Mouse (Mus musculus) hindbrain, postnatal 0 days (tissue): ENCODE results near the gene Kansl3. TPM values are rescaled to one million over a fixed set of nuclear protein-coding genes. Genes with fewer than 3 reads are reported as not detected.
A peak's percentile ranks its signal among the peaks of the same experiment; 100 is the strongest.

ENCODE experiments used
- ATAC-seq: fragments of 200-750 bp; cut with Nextera tagmentation; 2 replicates; pipeline ENCODE4 v1.8.0; 2017; ENCODE audit warnings: mild to moderate bottlenecking, moderate TSS enrichment, moderate library complexity
- DNase-seq: peaks from one replicate; pipeline ENCODE4 v3.0.0-alpha.2; 2015; ENCODE audit warnings: low spot score
- H3K27ac ChIP-seq: fragments of 300-500 bp; sonication (generic); 2 replicates; pipeline ENCODE4 v1.5.1; 2014; ENCODE audit warnings: mild to moderate bottlenecking
- H3K27me3 ChIP-seq: fragments of 300-500 bp; sonication (generic); 2 replicates; pipeline ENCODE4 v1.6.1; 2014; ENCODE audit warnings: low read length, mixed read lengths; ENCODE audit not compliant: insufficient read depth
- H3K36me3 ChIP-seq: fragments of 300-500 bp; sonication (generic); 2 replicates; pipeline ENCODE4 v1.6.1; 2014; ENCODE audit warnings: low read length, mixed read lengths; ENCODE audit not compliant: insufficient read depth
- H3K4me1 ChIP-seq: fragments of 300-500 bp; sonication (generic); 2 replicates; pipeline ENCODE4 v1.6.1; 2014; ENCODE audit warnings: antibody characterized with exemption, low read length, mixed read lengths; ENCODE audit not compliant: insufficient read depth
- H3K4me2 ChIP-seq: fragments of 300-500 bp; sonication (generic); 2 replicates; pipeline ENCODE4 v1.6.1; 2014; ENCODE audit warnings: low read depth, mild to moderate bottlenecking, low read length, moderate library complexity, mixed read lengths
- H3K4me3 ChIP-seq: fragments of 300-500 bp; sonication (generic); 2 replicates; pipeline ENCODE4 v1.5.1; 2014; ENCODE audit warnings: low read length
- H3K9ac ChIP-seq: fragments of 300-500 bp; sonication (generic); replicated peaks from 2 replicates; pipeline ENCODE4 v1.6.1; 2014; ENCODE audit warnings: mild to moderate bottlenecking, low read length, moderate library complexity, mixed read lengths
- H3K9me3 ChIP-seq: fragments of 300-500 bp; sonication (generic); 2 replicates; pipeline ENCODE4 v1.6.1; 2016; ENCODE audit warnings: low read length, mixed read lengths
- CTCF ChIP-seq: IDR thresholded peaks from 2 replicates; pipeline ENCODE4 v1.5.1; 2016; ENCODE audit warnings: antibody characterized with exemption, control low read depth, low read depth
- WGBS: fragments of 180-500 bp; shearing (Covaris S2); extraction: QIAGEN DNeasy Blood & Tissue Kit; methylation state at CpG from one replicate; pipeline ENCODE4 v1.1.7; 2014; 5-methylcytosine and 5-hydroxymethylcytosine counted together
- polyA plus RNA-seq: library from polyadenylated mRNA; unstranded; fragments of >200 nt; fragmentation: Nextera tagmentation; extraction: Ambion mirVana; gene quantifications from 2 replicates; pipeline ENCODE4 v1.2.1, GENCODE M21; 2015
- total RNA-seq: library from RNA; depleted of rRNA; stranded (reverse); fragments of >200 nt; gene quantifications from 2 replicates; pipeline ENCODE4 v1.2.3, GENCODE M21; 2014

The Kansl3 gene
- total and polyA plus RNA-seq, 2 experiments from 2014 or later = 31.5 to 60.4 TPM

DNA sequence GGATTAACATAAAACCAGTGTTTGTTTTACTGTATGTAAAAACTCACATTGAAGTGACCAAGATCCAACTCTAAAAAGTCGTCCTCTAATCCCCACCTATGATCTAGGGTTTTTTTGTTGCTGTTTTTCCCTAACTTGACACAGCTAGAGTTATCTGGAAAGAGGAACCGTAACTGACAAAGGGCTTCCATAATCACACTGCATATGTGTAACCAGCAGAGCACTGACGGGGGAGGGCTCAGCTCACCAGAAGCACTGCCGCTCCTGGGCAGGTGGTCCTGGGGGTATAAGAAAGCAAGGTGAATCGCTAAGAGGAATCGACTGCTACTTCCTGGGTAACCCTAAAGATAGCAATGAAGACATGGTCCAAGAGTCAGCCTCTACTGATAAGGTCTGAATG lies 26.4 kb downstream of the Kansl3 start:
- Histone ChIP-seq H3K9me3 (no peaks in the 10 kb centered on the region), H3K27ac (no peak overlapping the region), H3K27me3 (no peaks in the 10 kb centered on the region), H3K4me3 (no peak overlapping the region), H3K9ac (no peak overlapping the region), H3K36me3 (peaks cover 73% of the 10 kb centered on the region), H3K4me1 (no peaks in the 10 kb centered on the region), H3K4me2 (no peak overlapping the region)
- WGBS = 93% methylated on average over 6 of the region's 6 CpGs
- ATAC-seq (no peak), DNase-seq (no peak)
- TF ChIP-seq CTCF = no peak

DNA sequence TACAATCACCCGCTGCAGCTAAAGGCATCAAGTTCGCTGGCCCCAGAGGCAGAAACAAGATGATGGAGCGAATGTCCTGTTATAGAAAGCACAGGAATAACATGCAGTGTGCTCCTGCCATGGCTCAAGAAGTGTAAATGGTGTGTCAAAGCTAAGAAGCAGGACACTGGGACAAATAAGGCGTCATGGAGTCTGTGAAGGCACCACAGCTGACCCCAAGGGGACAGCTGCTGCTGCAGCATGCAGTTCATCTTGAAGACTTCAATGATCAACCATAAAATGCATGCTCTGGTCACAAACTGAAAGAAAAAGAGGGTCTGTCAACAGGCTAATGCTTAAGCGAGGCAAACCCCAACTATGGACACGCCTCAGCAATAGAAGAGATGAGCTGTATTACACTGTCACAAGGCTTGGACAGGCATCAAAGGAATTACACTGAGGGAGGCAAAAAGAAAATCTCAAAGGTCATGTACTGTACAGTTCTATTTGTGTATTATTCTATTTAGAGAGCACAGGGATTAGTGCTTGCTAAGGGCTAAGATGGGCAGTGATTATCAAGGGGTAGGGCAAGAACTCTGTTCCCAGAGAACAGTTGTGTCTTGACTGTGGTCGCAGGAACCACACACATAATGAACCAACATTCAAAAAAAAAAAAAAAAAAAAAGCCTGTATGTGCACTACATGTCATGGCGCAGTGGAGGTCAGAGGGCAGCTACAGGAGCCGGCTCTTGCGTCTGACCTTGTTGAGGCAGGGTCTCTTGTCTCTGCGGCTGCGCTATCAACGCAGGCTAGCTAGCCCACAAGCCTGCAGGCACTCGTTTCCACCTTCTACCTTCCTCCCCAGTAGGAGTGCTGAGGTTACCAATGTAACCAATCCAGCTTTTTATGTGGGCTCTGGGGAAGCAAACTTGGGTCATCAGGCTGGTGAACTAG lies 35.8 kb downstream of the Kansl3 start:
- no peak overlapping the region for H3K4me2 ChIP-seq
- no peaks in the 10 kb centered on the region for H3K9me3 ChIP-seq
- WGBS = 83% methylated on average over 14 of the region's 14 CpGs
- no peak overlapping the region for H3K4me3 ChIP-seq
- no peak for TF ChIP-seq CTCF
- DNase-seq = no peak
- H3K9ac ChIP-seq = no peak overlapping the region
- ATAC-seq = 0 out of 2 replicates have a peak, but pooled peaks have one; percentile 5
- no peaks in the 10 kb centered on the region for H3K27me3 ChIP-seq
- H3K4me1 ChIP-seq = no peaks in the 10 kb centered on the region
- no peak overlapping the region for H3K27ac ChIP-seq
- peaks cover 29% of the 10 kb centered on the region for H3K36me3 ChIP-seq

- no peak overlapping the region for H3K4me3 ChIP-seq
- no peaks in the 10 kb centered on the region for H3K9me3 ChIP-seq
- no peaks in the 10 kb centered on the region for H3K27me3 ChIP-seq
- no peak overlapping the region for H3K9ac ChIP-seq
- H3K4me1 ChIP-seq = no peaks in the 10 kb centered on the region
- TF ChIP-seq CTCF = no peak
- ATAC-seq (no peak), DNase-seq (no peak)
- no peak overlapping the region for H3K4me2 ChIP-seq
- H3K27ac ChIP-seq = no peak overlapping the region
- peaks cover 16% of the 10 kb centered on the region for H3K36me3 ChIP-seq
- WGBS = 76% methylated on average over 6 of the region's 6 CpGs
Measured at GRCm38 (mm10) chr1:36331743-36332142, 37.2 kb downstream of the Kansl3 start.

DNA sequence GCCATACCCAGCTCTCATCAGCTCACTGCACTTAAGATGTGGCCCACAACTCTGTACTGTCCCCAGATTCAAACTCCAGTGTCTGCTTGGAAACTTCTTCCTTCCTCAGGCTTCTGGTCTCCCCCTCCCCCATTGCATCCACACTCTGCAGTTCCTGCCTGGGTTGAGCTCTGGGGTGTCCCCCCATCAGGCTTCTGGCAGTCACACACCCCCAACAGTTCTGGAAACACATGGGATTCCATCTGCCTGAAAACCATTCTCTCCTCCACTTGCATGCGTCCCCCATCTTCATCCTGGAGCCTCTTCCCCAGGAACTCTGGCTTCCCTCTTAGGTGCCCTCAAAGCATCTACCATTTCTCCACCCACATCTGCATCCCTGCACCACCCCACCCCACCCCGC lies 42.2 kb downstream of the Kansl3 start:
- ATAC-seq (no peak), DNase-seq (no peak)
- Histone ChIP-seq H3K9ac (no peak overlapping the region), H3K4me2 (no peak overlapping the region), H3K4me1 (no peaks in the 10 kb centered on the region), H3K4me3 (no peak overlapping the region), H3K27me3 (no peaks in the 10 kb centered on the region), H3K36me3 (0 out of 2 replicates have a peak, but pooled peaks cover 4% of the 10 kb centered on the region), H3K27ac (no peak overlapping the region), H3K9me3 (no peaks in the 10 kb centered on the region)
- WGBS = 82% methylated on average over 2 of the region's 2 CpGs
- no peak for TF ChIP-seq CTCF

GRCm38 (mm10) chr1:36325900-36326321 lies 43.1 kb downstream of the Kansl3 start:
- H3K27me3 ChIP-seq = no peaks in the 10 kb centered on the region
- TF ChIP-seq CTCF = no peak
- DNase-seq (no peak), ATAC-seq (no peak)
- 94% methylated on average over 2 of the region's 2 CpGs for WGBS
- H3K4me3 ChIP-seq = no peak overlapping the region
- H3K36me3 ChIP-seq = 0 out of 2 replicates have a peak, but pooled peaks cover 4% of the 10 kb centered on the region
- H3K4me2 ChIP-seq = no peak overlapping the region
- no peak overlapping the region for H3K9ac ChIP-seq
- no peak overlapping the region for H3K27ac ChIP-seq
- no peaks in the 10 kb centered on the region for H3K4me1 ChIP-seq
- H3K9me3 ChIP-seq = no peaks in the 10 kb centered on the region

GRCm38 (mm10) chr1:36323746-36324448 lies 45.1 kb downstream of the Kansl3 start:
- peak; percentile 76 for DNase-seq
- peak; percentile 71 for ATAC-seq
- peak; percentile 81 for TF ChIP-seq CTCF
- Histone ChIP-seq H3K4me2 (no peak overlapping the region), H3K36me3 (peaks cover 3% of the 10 kb centered on the region), H3K9me3 (no peaks in the 10 kb centered on the region), H3K27me3 (no peaks in the 10 kb centered on the region), H3K27ac (no peak overlapping the region), H3K4me1 (no peaks in the 10 kb centered on the region), H3K4me3 (no peak overlapping the region), H3K9ac (no peak overlapping the region)
- WGBS = 49% methylated on average over 8 of the region's 8 CpGs
